Mouse (Mus musculus): ENCODE measurements at regions not wholly inside any gene's neighbourhood (a gene's known extent, or its start where the extent isn't known, plus 50 kb on each side); places are given as distances from the start of the nearest gene placed in this dataset.
"Not testable (repeated sequence)": the region's sequence is repeated elsewhere in the genome, so short reads cannot be mapped to it uniquely, and the experiment has no call there.

DNA sequence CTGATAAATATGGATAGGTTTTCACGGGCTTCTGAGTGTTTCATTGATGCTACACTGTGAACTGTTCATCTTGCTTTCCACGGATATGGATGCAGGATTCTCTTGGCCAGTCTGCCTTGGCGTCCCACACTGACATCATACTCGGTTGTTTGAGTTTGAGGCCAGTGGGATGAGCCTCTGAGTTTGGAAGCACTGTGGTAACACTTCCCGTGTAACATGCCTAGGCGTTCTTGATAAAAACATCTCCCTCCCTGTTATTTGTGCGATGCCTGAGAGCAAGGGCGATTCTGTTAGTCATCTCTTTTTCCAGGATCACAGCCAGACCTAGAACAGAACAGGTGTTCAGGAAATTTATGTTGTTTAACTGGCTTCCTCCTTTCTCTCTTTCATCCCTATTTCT is 482.5 kb upstream of the Id2 start:
- DNase-seq = no peak

DNA sequence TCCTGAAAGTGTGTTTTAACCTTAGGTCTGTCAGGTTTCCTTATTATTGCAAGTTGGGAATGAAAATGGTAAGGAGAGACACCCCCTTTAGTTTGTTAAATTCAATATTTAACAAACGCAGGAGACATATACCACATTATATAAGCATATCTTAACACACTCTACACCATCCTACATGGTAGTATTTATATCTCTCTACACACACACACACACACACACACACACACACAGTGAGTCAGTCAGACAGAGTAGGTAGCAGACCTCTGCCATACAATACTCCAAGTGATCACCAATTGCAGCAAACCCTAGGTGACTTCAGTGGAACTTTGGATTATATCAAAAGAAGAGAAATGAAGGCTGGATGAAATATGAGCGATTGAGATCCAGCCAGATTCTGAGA is 468.2 kb upstream of the Id2 start:
- DNase-seq = no peak

DNA sequence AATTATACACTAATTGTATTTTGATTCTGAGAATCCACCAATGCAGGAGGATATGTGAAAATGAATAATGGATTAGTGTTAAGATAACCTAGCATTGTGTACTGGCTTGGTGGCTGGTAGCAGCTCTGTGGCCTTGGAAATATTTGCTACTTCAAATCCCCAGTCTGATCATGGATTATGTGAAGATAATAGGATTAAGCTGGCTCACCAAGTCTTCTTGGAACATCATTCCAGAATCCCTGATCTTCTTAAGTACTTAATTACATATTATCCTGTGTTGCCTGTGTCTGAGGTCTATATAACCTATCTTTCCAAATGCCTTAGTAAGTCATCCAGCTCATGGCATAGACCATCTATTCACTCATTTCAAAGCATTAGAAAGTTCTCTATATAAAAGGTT is 462.7 kb upstream of the Id2 start:
- no peak for DNase-seq

- DNase-seq = peak; percentile 10 to 17
Observed at GRCm38 (mm10) chr12:25553656-25554055, 456.7 kb upstream of the Id2 start.

DNA sequence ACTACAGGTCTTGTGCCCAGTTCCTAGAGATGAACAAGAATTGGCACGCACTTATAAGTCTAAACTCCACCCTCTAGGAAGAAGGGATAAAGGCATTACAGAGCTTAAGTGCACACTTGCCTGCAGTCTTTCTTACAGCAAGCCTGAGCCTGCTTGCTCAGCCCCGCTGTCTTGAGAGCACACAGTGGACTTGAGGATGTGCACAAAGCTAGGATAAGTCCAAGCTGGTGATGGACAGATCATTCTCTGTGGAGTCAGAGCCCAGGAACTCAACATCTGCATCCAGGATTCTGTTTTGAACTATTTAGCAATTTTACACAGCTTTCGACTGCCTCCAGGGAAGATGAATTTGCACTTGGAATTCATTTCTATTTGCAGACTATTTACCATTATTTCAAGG is 452.8 kb upstream of the Id2 start:
- no peak for DNase-seq

- no peak for DNase-seq
Observed at GRCm38 (mm10) chr12:25544253-25544652, 447.3 kb upstream of the Id2 start.

DNA sequence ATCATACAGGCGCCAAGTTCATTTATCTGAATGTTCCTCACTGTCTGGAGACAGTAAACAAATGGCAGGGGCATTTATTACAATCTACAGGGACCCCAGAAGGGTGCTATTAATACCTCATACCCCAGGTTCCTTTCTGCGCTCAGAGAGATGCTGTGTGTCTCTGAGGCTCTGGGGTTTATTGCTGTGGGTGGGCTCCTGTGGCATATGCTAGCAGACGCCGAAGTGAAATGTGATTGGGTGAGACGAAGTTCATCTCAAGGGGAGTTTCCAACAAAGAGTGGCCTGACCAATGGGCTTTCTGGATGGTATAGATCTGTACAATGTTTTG is 437.6 kb upstream of the Id2 start:
- no peak for DNase-seq

GRCm38 (mm10) chr12:25533709-25534619 is 437.0 kb upstream of the Id2 start:
- peak; percentile 63 to 64 for DNase-seq

DNA sequence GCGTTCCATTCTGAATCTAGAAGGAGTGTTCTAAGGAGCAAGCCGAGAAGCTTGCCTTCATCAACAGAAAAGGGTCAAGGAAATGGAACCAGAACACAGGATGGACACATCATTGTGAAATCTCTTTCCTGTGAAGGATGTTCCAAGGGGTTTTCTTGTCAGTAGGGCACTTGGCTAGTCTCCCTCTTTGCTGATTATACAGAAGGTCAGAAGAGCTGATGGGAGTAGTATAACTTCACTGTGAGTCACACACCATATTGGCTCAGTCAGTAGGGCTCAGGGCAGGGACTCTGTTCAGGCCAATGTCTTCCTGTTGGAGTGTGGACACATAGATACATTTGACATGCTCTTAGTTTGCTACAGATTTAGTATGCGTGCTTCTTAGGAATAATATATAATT is 433.5 kb upstream of the Id2 start:
- DNase-seq = no peak

- DNase-seq = no peak
Observed at GRCm38 (mm10) chr12:25529537-25529936, 432.6 kb upstream of the Id2 start.

GRCm38 (mm10) chr12:25526639-25527038 is 429.7 kb upstream of the Id2 start:
- no peak for DNase-seq

- no peak for DNase-seq
Observed at GRCm38 (mm10) chr12:25516738-25517137, 419.8 kb upstream of the Id2 start.

DNA sequence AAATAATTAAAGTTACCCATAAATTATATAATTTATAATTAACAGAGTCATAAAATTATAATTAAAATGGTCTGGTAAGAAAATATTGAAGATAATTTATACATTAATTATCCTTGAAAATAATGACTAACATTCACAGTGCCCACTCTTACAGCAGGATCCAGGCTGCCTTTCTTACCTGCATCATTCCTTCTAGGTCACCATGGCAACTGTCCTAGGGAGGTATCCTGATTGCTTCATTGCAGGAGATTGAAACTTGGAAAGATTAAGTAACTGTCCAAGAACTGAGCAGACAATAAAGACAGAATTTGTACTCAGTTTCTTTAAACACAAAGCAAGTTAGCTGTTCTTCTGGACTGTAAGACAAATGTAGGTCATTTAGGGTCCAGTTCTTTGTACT is 416.7 kb upstream of the Id2 start:
- no peak for DNase-seq

GRCm38 (mm10) chr12:25509666-25510065 is 412.7 kb upstream of the Id2 start:
- no peak for DNase-seq

GRCm38 (mm10) chr12:25493233-25493632 is 396.3 kb upstream of the Id2 start:
- peak; percentile 10 to 22 for DNase-seq

- no peak for DNase-seq
Observed at GRCm38 (mm10) chr12:25492483-25493190, 395.7 kb upstream of the Id2 start.

DNA sequence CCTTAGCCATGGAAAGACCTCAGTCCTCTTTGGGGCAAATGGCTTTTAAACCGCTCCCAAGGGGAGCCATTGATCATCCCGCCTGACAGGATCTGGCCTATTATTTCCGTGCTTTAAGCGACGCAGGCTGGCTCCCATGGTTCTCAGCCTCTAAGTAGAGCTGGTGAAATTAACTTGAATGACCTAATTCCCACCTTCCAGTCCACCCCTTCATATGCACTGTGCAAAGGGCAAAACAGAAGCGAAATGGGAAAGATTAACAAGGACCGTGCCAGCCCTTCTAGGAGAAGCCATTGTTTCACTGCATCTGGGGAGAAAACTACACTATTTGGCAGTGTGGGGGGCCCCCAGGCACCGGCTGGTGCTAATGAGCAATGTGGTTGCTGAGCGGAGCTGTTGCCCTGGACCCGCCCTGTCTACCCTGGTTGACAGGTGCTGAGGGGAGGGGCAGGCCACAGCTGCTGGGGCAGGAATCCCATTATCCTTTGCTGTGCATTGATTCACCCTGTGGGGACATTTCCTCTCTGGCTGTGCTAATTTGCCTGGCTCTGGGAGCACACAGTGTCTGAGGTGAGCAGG is 378.3 kb upstream of the Id2 start:
- DNase-seq = peak; percentile 31 to 50

- DNase-seq = no peak
Observed at GRCm38 (mm10) chr12:25469181-25469580, 372.2 kb upstream of the Id2 start.

- DNase-seq = peak; percentile 41 to 47
Observed at GRCm38 (mm10) chr12:25467789-25468188, 370.8 kb upstream of the Id2 start.

DNA sequence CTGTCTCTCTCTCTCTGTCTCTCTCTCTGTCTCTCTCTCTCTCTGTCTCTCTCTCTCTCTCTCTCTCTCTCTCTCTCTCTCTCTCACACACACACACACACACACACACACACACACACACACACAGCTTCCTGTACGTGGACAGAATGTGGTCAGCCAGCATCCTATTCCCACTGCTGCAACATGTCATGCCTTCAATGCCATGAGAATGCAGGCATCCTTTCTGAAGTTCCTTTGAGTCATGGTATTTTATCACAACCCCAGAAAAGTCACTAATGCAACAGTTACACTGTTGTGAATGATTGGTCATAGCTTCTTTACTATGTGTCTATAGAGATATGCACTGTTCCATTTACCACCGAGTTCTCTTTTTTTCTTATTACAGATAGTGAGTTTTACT is 365.8 kb upstream of the Id2 start:
- not testable (repeated sequence) for DNase-seq

DNA sequence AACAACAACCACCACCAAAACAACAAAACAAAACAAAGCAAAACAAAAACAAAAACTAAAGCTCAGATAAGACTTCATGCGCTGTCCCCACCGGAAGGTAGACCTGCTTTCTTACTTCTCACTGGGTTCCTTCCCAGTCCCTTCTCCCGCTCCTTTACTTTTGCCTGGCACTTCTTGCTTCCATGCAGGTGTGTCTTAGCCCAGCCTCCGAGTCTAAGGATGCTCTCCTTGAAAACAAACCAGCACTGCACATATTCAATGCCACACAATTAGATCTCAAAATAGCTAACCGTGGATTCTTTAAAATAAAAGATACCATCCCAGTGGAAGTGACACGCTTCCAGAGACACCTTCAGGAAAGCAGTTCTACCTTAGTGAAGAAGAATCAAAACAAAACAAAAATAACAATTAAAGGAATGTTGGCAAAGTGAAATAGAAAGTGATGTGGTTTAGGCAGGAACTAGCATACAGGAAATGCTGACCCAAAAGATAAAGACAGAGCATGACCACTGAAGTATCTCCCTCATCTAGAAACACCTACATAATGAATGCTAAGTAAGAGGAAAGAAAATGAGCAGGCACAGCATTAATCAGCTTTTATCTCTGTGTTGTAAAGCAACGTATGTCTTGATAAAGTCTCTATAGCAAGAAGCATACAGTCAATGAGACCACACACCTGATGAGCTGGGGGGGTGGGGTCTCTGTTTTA is 358.5 kb upstream of the Id2 start:
- DNase-seq = no peak

- no peak for DNase-seq
Observed at GRCm38 (mm10) chr12:25453356-25453755, 356.4 kb upstream of the Id2 start.

GRCm38 (mm10) chr12:25451156-25451555 is 354.2 kb upstream of the Id2 start:
- DNase-seq = peak; percentile 33 to 51
